In genomic region chr1:36864757-36865156, GRCm38 (mm10) we compare ENCODE assay signal across 14 mouse cellular contexts.
A peak's percentile ranks its signal among the peaks of the same experiment; 100 is the strongest.
DNase-seq lines count a peak whose midpoint lies in the region; ATAC-seq and TF ChIP-seq lines count a peak whose summit lies in the region.
"Had no signal": no experiment of that assay in that cellular context is flagged by ENCODE, and none has a peak within 500 bp of the region (broad histone marks: within the 10 kb centered on the region; RNA-seq: fewer than 3 reads in every experiment).

No protein-coding gene starts in this region.

- no peak overlapping the region for H3K9ac ChIP-seq in heart, embryonic 13.5 days
- H3K9ac ChIP-seq in stomach, postnatal 0 days (ENCODE audit: low read length), result no peak overlapping the region
- H3K9ac ChIP-seq: liver, embryonic 13.5 days had no signal

- peak; percentile 55 for DNase-seq in gastrocnemius, adult 18-20 months (ENCODE audit: low spot score)
- DNase-seq in gastrocnemius, postnatal 4 days (ENCODE audit: low spot score in 2 of 2), result no peak
- DNase-seq in right cerebral cortex, adult 18-20 months, result peak; percentile 39
- no peak for DNase-seq in right cerebral cortex, adult 2 months (ENCODE audit: low spot score in 2 of 2)
- no peak for DNase-seq in stomach, postnatal 0 days (ENCODE audit: low spot score)
- no peak for DNase-seq in adrenal gland, adult 2 months
- DNase-seq: adrenal gland, postnatal 14 days; kidney, adult 9 months; liver, embryonic 13.5 days; lung, postnatal 4 days had no signal

- no peaks in the 10 kb centered on the region for H3K27me3 ChIP-seq in heart, embryonic 13.5 days (replicated peaks)
- H3K27me3 ChIP-seq in stomach, postnatal 0 days (ENCODE audit: control insufficient read depth, insufficient read depth, low read length), result no peaks in the 10 kb centered on the region
- H3K27me3 ChIP-seq: liver, embryonic 13.5 days; Patski had no signal

- H3K27ac ChIP-seq in heart, embryonic 13.5 days (replicated peaks), result 0 out of 2 replicates have a peak overlapping the region, but pooled peaks have one; percentile 9
- H3K27ac ChIP-seq in stomach, postnatal 0 days (replicated peaks), result no peak overlapping the region
- H3K27ac ChIP-seq: liver, embryonic 13.5 days had no signal

- H3K4me1 ChIP-seq in heart, embryonic 13.5 days, result peaks cover 37% of the 10 kb centered on the region
- no peaks in the 10 kb centered on the region for H3K4me1 ChIP-seq in stomach, postnatal 0 days (replicated peaks; ENCODE audit: control insufficient read depth, insufficient read depth)

- H3K4me2 ChIP-seq in heart, embryonic 13.5 days, result no peak overlapping the region
- H3K4me2 ChIP-seq in stomach, postnatal 0 days (replicated peaks; ENCODE audit: low read depth), result no peak overlapping the region
- H3K4me2 ChIP-seq: liver, embryonic 13.5 days had no signal

- no peak for TF ChIP-seq CTCF in stomach, postnatal 0 days (IDR thresholded peaks at IDR 0.05; ENCODE audit: low read depth)

- TF ChIP-seq EP300 in stomach, postnatal 0 days (optimal IDR thresholded peaks at IDR 0.05), result no peak

- no peak overlapping the region for H3K4me3 ChIP-seq in heart, embryonic 13.5 days
- H3K4me3 ChIP-seq in stomach, postnatal 0 days (ENCODE audit: low read depth, low read length), result no peak overlapping the region
- H3K4me3 ChIP-seq: liver, embryonic 13.5 days had no signal

- no peaks in the 10 kb centered on the region for H3K9me3 ChIP-seq in heart, embryonic 13.5 days
- H3K9me3 ChIP-seq in stomach, postnatal 0 days (ENCODE audit: control insufficient read depth, low read length), result no peaks in the 10 kb centered on the region
- H3K9me3 ChIP-seq: liver, embryonic 13.5 days had no signal

- ATAC-seq in heart, embryonic 13.5 days (ENCODE audit: extremely low read depth, insufficient number of reproducible peaks, low FRiP score, low TSS enrichment), result no peak
- 0 out of 2 replicates have a peak, but pooled peaks have one; percentile 18 for ATAC-seq in stomach, postnatal 0 days (ENCODE audit: low FRiP score, low TSS enrichment)
- ATAC-seq in monocyte, adult 5-6 weeks (replicated peaks; ENCODE audit: insufficient number of reproducible peaks, low FRiP score, low TSS enrichment, poor library complexity, severe bottlenecking), result no peak
- ATAC-seq: midbrain, embryonic 16.5 days; Patski had no signal

- 74% methylated on average over 3 of the region's 3 CpGs for WGBS in heart, embryonic 13.5 days
- WGBS in stomach, postnatal 0 days, result 70% methylated on average over 3 of the region's 3 CpGs

- H3K36me3 ChIP-seq in heart, embryonic 13.5 days, result peaks cover 11% of the 10 kb centered on the region
- H3K36me3 ChIP-seq in stomach, postnatal 0 days (ENCODE audit: control insufficient read depth, insufficient read depth, low read length), result peaks cover 2% of the 10 kb centered on the region; the same call in 1 of the 2 replicates

Comparison
In these comparisons a context has a peak if more than half of its experiments do, and no peak if none do; other contexts are left out.
1. DNase-seq: peak in gastrocnemius, adult 18-20 months (single experiment) and right cerebral cortex, adult 18-20 months (single experiment); none in gastrocnemius, postnatal 4 days (0 of 2), right cerebral cortex, adult 2 months (0 of 2), stomach, postnatal 0 days (single experiment) and adrenal gland, adult 2 months (single experiment).